Mouse (Mus musculus) hindbrain, postnatal 0 days (tissue): Measurements from ENCODE around the gene Ogfrl1. TPM values are rescaled to one million over a fixed set of nuclear protein-coding genes. Genes with fewer than 3 reads are reported as not detected.
"Not testable (repeated sequence)": the region's sequence is repeated elsewhere in the genome, so short reads cannot be mapped to it uniquely, and the experiment has no call there.

ENCODE experiments used
- ATAC-seq: fragments of 200-750 bp; cut with Nextera tagmentation; 2 replicates; pipeline ENCODE4 v1.8.0; 2017; ENCODE audit warnings: mild to moderate bottlenecking, moderate TSS enrichment, moderate library complexity
- DNase-seq: peaks from one replicate; pipeline ENCODE4 v3.0.0-alpha.2; 2015; ENCODE audit warnings: low spot score
- H3K27ac ChIP-seq: fragments of 300-500 bp; sonication (generic); 2 replicates; pipeline ENCODE4 v1.5.1; 2014; ENCODE audit warnings: mild to moderate bottlenecking
- H3K27me3 ChIP-seq: fragments of 300-500 bp; sonication (generic); 2 replicates; pipeline ENCODE4 v1.6.1; 2014; ENCODE audit warnings: low read length, mixed read lengths; ENCODE audit not compliant: insufficient read depth
- H3K36me3 ChIP-seq: fragments of 300-500 bp; sonication (generic); 2 replicates; pipeline ENCODE4 v1.6.1; 2014; ENCODE audit warnings: low read length, mixed read lengths; ENCODE audit not compliant: insufficient read depth
- H3K4me1 ChIP-seq: fragments of 300-500 bp; sonication (generic); 2 replicates; pipeline ENCODE4 v1.6.1; 2014; ENCODE audit warnings: antibody characterized with exemption, low read length, mixed read lengths; ENCODE audit not compliant: insufficient read depth
- H3K4me2 ChIP-seq: fragments of 300-500 bp; sonication (generic); 2 replicates; pipeline ENCODE4 v1.6.1; 2014; ENCODE audit warnings: low read depth, mild to moderate bottlenecking, low read length, moderate library complexity, mixed read lengths
- H3K4me3 ChIP-seq: fragments of 300-500 bp; sonication (generic); 2 replicates; pipeline ENCODE4 v1.5.1; 2014; ENCODE audit warnings: low read length
- H3K9ac ChIP-seq: fragments of 300-500 bp; sonication (generic); replicated peaks from 2 replicates; pipeline ENCODE4 v1.6.1; 2014; ENCODE audit warnings: mild to moderate bottlenecking, low read length, moderate library complexity, mixed read lengths
- H3K9me3 ChIP-seq: fragments of 300-500 bp; sonication (generic); 2 replicates; pipeline ENCODE4 v1.6.1; 2016; ENCODE audit warnings: low read length, mixed read lengths
- CTCF ChIP-seq: IDR thresholded peaks from 2 replicates; pipeline ENCODE4 v1.5.1; 2016; ENCODE audit warnings: antibody characterized with exemption, control low read depth, low read depth
- WGBS: fragments of 180-500 bp; shearing (Covaris S2); extraction: QIAGEN DNeasy Blood & Tissue Kit; methylation state at CpG from one replicate; pipeline ENCODE4 v1.1.7; 2014; 5-methylcytosine and 5-hydroxymethylcytosine counted together
- polyA plus RNA-seq: library from polyadenylated mRNA; unstranded; fragments of >200 nt; fragmentation: Nextera tagmentation; extraction: Ambion mirVana; gene quantifications from 2 replicates; pipeline ENCODE4 v1.2.1, GENCODE M21; 2015
- total RNA-seq: library from RNA; depleted of rRNA; stranded (reverse); fragments of >200 nt; gene quantifications from 2 replicates; pipeline ENCODE4 v1.2.3, GENCODE M21; 2014

The Ogfrl1 gene
- total and polyA plus RNA-seq, 2 experiments from 2014 or later = 15.7 to 17.7 TPM

DNA sequence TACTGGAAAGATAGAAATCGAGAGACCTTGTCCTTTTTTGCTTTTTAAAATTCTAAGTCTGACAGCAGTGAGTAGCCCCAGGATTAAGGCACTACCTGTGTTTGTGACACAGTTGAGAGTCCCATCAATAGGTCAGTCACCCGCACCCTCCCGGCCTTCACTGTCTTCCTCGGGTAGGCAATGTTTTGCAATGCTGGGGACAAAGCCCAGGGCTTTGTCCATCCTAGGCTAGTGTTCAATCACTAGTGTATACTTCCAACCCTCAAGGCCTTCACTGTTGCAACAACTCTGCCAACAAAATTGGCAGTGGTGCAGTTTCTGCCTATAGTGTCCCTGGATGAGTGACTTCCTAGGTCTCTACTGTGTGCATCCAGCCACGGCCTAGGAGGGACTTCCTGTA, 14.0 kb upstream of the Ogfrl1 start:
- WGBS = 90% methylated on average over 5 of the region's 5 CpGs
- no peak for ATAC-seq
- H3K4me3 ChIP-seq = no peak overlapping the region

GRCm38 (mm10) chr1:23409960-23410359, 12.4 kb upstream of the Ogfrl1 start:
- DNase-seq = no peak

More for the DNA sequence above, 14.0 kb upstream of the Ogfrl1 start:
- H3K36me3 ChIP-seq = no peaks in the 10 kb centered on the region
- H3K9me3 ChIP-seq = no peaks in the 10 kb centered on the region
- H3K9ac ChIP-seq = no peak overlapping the region
- H3K27ac ChIP-seq = no peak overlapping the region
- no peaks in the 10 kb centered on the region for H3K27me3 ChIP-seq
- H3K4me2 ChIP-seq = no peak overlapping the region
- no peak for TF ChIP-seq CTCF
- H3K4me1 ChIP-seq = no peaks in the 10 kb centered on the region
- DNase-seq = no peak

GRCm38 (mm10) chr1:23402401-23402800, 4.8 kb upstream of the Ogfrl1 start:
- Histone ChIP-seq H3K27me3 (no peaks in the 10 kb centered on the region), H3K4me1 (no peaks in the 10 kb centered on the region), H3K4me3 (no peak overlapping the region), H3K9me3 (no peaks in the 10 kb centered on the region), H3K4me2 (no peak overlapping the region), H3K36me3 (no peaks in the 10 kb centered on the region), H3K27ac (no peak overlapping the region), H3K9ac (no peak overlapping the region)
- no peak for ATAC-seq
- no peak for DNase-seq
- WGBS = 95% methylated on average over 3 of the region's 3 CpGs
- TF ChIP-seq CTCF = no peak

More at GRCm38 (mm10) chr1:23409960-23410359, 12.4 kb upstream of the Ogfrl1 start:
- no peaks in the 10 kb centered on the region for H3K4me1 ChIP-seq
- no peak for TF ChIP-seq CTCF
- H3K9me3 ChIP-seq = no peaks in the 10 kb centered on the region
- no peak for ATAC-seq
- WGBS = 82% methylated on average over 2 of the region's 2 CpGs
- H3K36me3 ChIP-seq = no peaks in the 10 kb centered on the region
- H3K4me2 ChIP-seq = no peak overlapping the region
- no peak overlapping the region for H3K27ac ChIP-seq
- H3K27me3 ChIP-seq = no peaks in the 10 kb centered on the region
- no peak overlapping the region for H3K4me3 ChIP-seq
- H3K9ac ChIP-seq = no peak overlapping the region

GRCm38 (mm10) chr1:23399552-23399951, 2.0 kb upstream of the Ogfrl1 start:
- no peaks in the 10 kb centered on the region for H3K9me3 ChIP-seq
- no peak for TF ChIP-seq CTCF
- 79% methylated on average over 1 of the region's 1 CpGs for WGBS

DNA sequence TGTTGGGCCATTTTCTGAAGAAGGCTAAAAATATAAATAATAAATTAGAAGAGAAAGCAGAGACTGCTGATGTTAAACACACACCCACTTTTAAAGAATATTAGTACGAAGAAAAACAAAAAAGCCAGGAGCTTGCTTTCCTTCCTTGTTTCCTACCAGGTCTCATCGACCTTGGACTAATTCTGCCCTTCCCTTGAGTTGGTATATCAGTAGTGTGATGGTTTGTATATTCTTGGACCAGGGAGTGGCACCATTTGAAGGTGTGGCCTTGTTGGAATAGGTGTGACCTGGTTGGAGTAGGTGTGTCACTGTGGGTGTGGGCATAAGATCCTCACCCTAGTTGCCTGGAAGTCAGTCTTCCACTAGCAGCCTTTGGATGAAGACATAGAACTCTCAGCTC, 3.2 kb downstream of the Ogfrl1 start:
- not testable (repeated sequence) for H3K4me2 ChIP-seq, H3K9ac ChIP-seq, H3K4me1 ChIP-seq, H3K9me3 ChIP-seq, ATAC-seq, H3K4me3 ChIP-seq, H3K27ac ChIP-seq, H3K36me3 ChIP-seq, DNase-seq, H3K27me3 ChIP-seq
- WGBS = 79% methylated on average over 2 of the region's 2 CpGs

More at GRCm38 (mm10) chr1:23399552-23399951, 2.0 kb upstream of the Ogfrl1 start:
- Histone ChIP-seq H3K4me2 (no peak overlapping the region), H3K9ac (no peak overlapping the region), H3K4me1 (no peaks in the 10 kb centered on the region), H3K27me3 (no peaks in the 10 kb centered on the region), H3K4me3 (no peak overlapping the region), H3K36me3 (no peaks in the 10 kb centered on the region), H3K27ac (no peak overlapping the region)
- DNase-seq (no peak), ATAC-seq (no peak)

GRCm38 (mm10) chr1:23391744-23392143, 5.8 kb downstream of the Ogfrl1 start:
- ATAC-seq (no peak), DNase-seq (no peak)
- Histone ChIP-seq H3K9ac (no peak overlapping the region), H3K4me3 (no peak overlapping the region), H3K4me2 (no peak overlapping the region), H3K27me3 (no peaks in the 10 kb centered on the region), H3K9me3 (no peaks in the 10 kb centered on the region), H3K4me1 (no peaks in the 10 kb centered on the region), H3K27ac (no peak overlapping the region), H3K36me3 (no peaks in the 10 kb centered on the region)
- 93% methylated on average over 7 of the region's 7 CpGs for WGBS
- TF ChIP-seq CTCF = no peak

DNA sequence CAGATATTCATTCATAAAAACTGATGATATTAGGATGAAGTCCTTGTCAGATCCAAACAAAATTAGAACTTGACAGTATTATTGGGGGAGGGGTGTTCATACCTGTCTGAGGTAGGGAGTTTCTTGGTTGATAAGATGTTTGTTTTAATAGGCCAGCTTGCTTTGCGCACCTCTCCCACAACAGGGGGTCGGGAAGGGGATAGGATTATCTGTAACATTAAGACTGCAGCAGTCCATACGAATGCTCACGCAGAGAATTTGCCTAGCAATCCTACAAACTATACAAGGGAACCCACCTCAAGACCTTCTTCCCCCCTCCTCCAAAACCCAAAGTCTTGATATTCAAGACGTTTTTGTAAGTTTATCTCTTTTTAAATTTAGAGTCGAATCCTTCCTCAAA, 13.2 kb downstream of the Ogfrl1 start:
- no peaks in the 10 kb centered on the region for H3K36me3 ChIP-seq
- H3K4me2 ChIP-seq = no peak overlapping the region
- no peak for TF ChIP-seq CTCF
- no peak overlapping the region for H3K4me3 ChIP-seq
- ATAC-seq (no peak), DNase-seq (no peak)
- WGBS = 92% methylated on average over 6 of the region's 6 CpGs
- H3K9ac ChIP-seq = no peak overlapping the region
- H3K27me3 ChIP-seq = no peaks in the 10 kb centered on the region
- peaks cover 11% of the 10 kb centered on the region for H3K4me1 ChIP-seq
- H3K9me3 ChIP-seq = no peaks in the 10 kb centered on the region
- H3K27ac ChIP-seq = no peak overlapping the region
